Mouse (Mus musculus) olfactory bulb, adult 2 months (tissue): ENCODE data around the gene Ccdc86.

Experiments
- CTCF ChIP-seq: fragments of 200-500 bp; IDR thresholded peaks from 2 replicates; pipeline ENCODE4 v1.5.1; 2012; ENCODE audit warnings: low read depth, mild to moderate bottlenecking, low read length, moderate library complexity; ENCODE audit not compliant: insufficient read depth
- POLR2A ChIP-seq: fragments of 200-500 bp; IDR thresholded peaks from 2 replicates; pipeline ENCODE4 v1.6.1; 2012; ENCODE audit warnings: mild to moderate bottlenecking, low read depth, low read length, moderate library complexity; ENCODE audit not compliant: insufficient read depth

GRCm38 (mm10) chr19:10897491-10897890, 51.6 kb downstream of the Ccdc86 start:
- TF ChIP-seq CTCF (no peak), POLR2A (no peak)
